Mouse (Mus musculus) lung, embryonic 15.5 days (tissue): ENCODE results near the gene Prrt3. TPM values are rescaled to one million over a fixed set of nuclear protein-coding genes. Genes with fewer than 3 reads are reported as not detected.

Experiments used
- ATAC-seq: fragments of 200-750 bp; cut with Nextera tagmentation; 2 replicates; pipeline ENCODE4 v1.8.0; 2017; ENCODE audit warnings: moderate number of reproducible peaks, borderline replicate concordance; ENCODE audit not compliant: low FRiP score, low TSS enrichment; ENCODE audit errors: extremely low read depth
- H3K27ac ChIP-seq: fragments of 300-500 bp; sonication (generic); 2 replicates; pipeline ENCODE4 v1.5.1; 2015; ENCODE audit warnings: moderate library complexity, mild to moderate bottlenecking, inconsistent platforms
- H3K27me3 ChIP-seq: fragments of 300-500 bp; sonication (generic); 2 replicates; pipeline ENCODE4 v1.6.1; 2015; ENCODE audit warnings: inconsistent platforms
- H3K36me3 ChIP-seq: fragments of 300-500 bp; sonication (generic); 2 replicates; pipeline ENCODE4 v1.6.1; 2015; ENCODE audit warnings: inconsistent platforms
- H3K4me1 ChIP-seq: fragments of 300-500 bp; sonication (generic); 2 replicates; pipeline ENCODE4 v1.6.1; 2015; ENCODE audit warnings: inconsistent platforms
- H3K4me2 ChIP-seq: fragments of 300-500 bp; sonication (generic); 2 replicates; pipeline ENCODE4 v1.6.1; 2015; ENCODE audit warnings: inconsistent platforms, mild to moderate bottlenecking, moderate library complexity
- H3K4me3 ChIP-seq: fragments of 300-500 bp; sonication (generic); 2 replicates; pipeline ENCODE4 v1.5.1; 2015; ENCODE audit warnings: mild to moderate bottlenecking, inconsistent platforms
- H3K9ac ChIP-seq: fragments of 300-500 bp; sonication (generic); 2 replicates; pipeline ENCODE4 v1.6.1; 2015; ENCODE audit warnings: inconsistent platforms
- H3K9me3 ChIP-seq: fragments of 300-500 bp; sonication (generic); 2 replicates; pipeline ENCODE4 v1.6.1; 2016; ENCODE audit warnings: inconsistent platforms
- WGBS: fragments of 180-500 bp; shearing (Covaris S2); methylation state at CpG from one replicate; pipeline ENCODE4 v1.1.7; 2015; 5-methylcytosine and 5-hydroxymethylcytosine counted together
- polyA plus RNA-seq: library from polyadenylated mRNA; unstranded; fragments of >200 nt; fragmentation: Nextera tagmentation; extraction: Ambion mirVana; gene quantifications from 2 replicates; pipeline ENCODE4 v1.2.1, GENCODE M21; 2015

Prrt3 gene
- polyA plus RNA-seq, 1 experiment from 2014 or later = 0.17 TPM

- peaks cover 26% of the 10 kb centered on the region for H3K27me3 ChIP-seq
- no peaks in the 10 kb centered on the region for H3K9me3 ChIP-seq
- H3K36me3 ChIP-seq = no peaks in the 10 kb centered on the region
- H3K4me3 ChIP-seq = peak overlapping the region; percentile 57
- H3K4me1 ChIP-seq = peaks cover 28% of the 10 kb centered on the region
- peak overlapping the region; percentile 89 for H3K27ac ChIP-seq
- peak; percentile 28; the same call in 1 of the 2 replicates for ATAC-seq
- WGBS = 8% methylated on average over 10 of the region's 10 CpGs
- H3K9ac ChIP-seq = peak overlapping the region; percentile 54
- H3K4me2 ChIP-seq = peak overlapping the region; percentile 82
Observed at GRCm38 (mm10) chr6:113483729-113484128, 18.0 kb downstream of the Prrt3 start.

GRCm38 (mm10) chr6:113483100-113483615 is 18.6 kb downstream of the Prrt3 start, which contains the start of gene Creld1:
Creld1 (plus strand) TSS chr6:113483297.
- 0% methylated on average over 26 of the region's 26 CpGs for WGBS
- H3K27me3 ChIP-seq = peaks cover 26% of the 10 kb centered on the region
- peak within 1 kb of the TSS; percentile 54 for H3K9ac ChIP-seq
- peak; percentile 92 for ATAC-seq
- peak within 1 kb of the TSS; percentile 82 for H3K4me2 ChIP-seq
- H3K27ac ChIP-seq = peak within 1 kb of the TSS; percentile 89
- H3K4me1 ChIP-seq = peaks cover 25% of the 10 kb centered on the region
- no peaks in the 10 kb centered on the region for H3K9me3 ChIP-seq
- H3K4me3 ChIP-seq = peak within 1 kb of the TSS; percentile 57
- no peaks in the 10 kb centered on the region for H3K36me3 ChIP-seq

GRCm38 (mm10) chr6:113482477-113483099 is 19.1 kb downstream of the Prrt3 start:
- WGBS = 2% methylated on average over 65 of the region's 65 CpGs
- peak; percentile 12 for ATAC-seq
- no peaks in the 10 kb centered on the region for H3K36me3 ChIP-seq
- peak overlapping the region; percentile 89 for H3K27ac ChIP-seq
- peaks cover 26% of the 10 kb centered on the region for H3K27me3 ChIP-seq
- peaks cover 19% of the 10 kb centered on the region for H3K4me1 ChIP-seq
- peak overlapping the region; percentile 82 for H3K4me2 ChIP-seq
- H3K4me3 ChIP-seq = peak overlapping the region; percentile 57
- peak overlapping the region; percentile 51 for H3K9ac ChIP-seq
- no peaks in the 10 kb centered on the region for H3K9me3 ChIP-seq

- no peak overlapping the region for H3K27ac ChIP-seq
- no peak for ATAC-seq
- peaks cover 26% of the 10 kb centered on the region for H3K27me3 ChIP-seq
- H3K4me2 ChIP-seq = no peak overlapping the region; the same call in 1 of the 2 replicates
- H3K9ac ChIP-seq = no peak overlapping the region
- 51% methylated on average over 18 of the region's 18 CpGs for WGBS
- no peaks in the 10 kb centered on the region for H3K9me3 ChIP-seq
- H3K4me1 ChIP-seq = peaks cover 14% of the 10 kb centered on the region
- no peak overlapping the region for H3K4me3 ChIP-seq
- no peaks in the 10 kb centered on the region for H3K36me3 ChIP-seq
Observed at GRCm38 (mm10) chr6:113480555-113481373, 21.0 kb downstream of the Prrt3 start.

- no peak for ATAC-seq
- no peak overlapping the region for H3K4me2 ChIP-seq
- H3K27ac ChIP-seq = no peak overlapping the region
- no peak overlapping the region for H3K4me3 ChIP-seq
- no peaks in the 10 kb centered on the region for H3K36me3 ChIP-seq
- H3K9ac ChIP-seq = no peak overlapping the region
- 74% methylated on average over 10 of the region's 10 CpGs for WGBS
- H3K27me3 ChIP-seq = peaks cover 26% of the 10 kb centered on the region
- H3K4me1 ChIP-seq = peaks cover 13% of the 10 kb centered on the region
- H3K9me3 ChIP-seq = no peaks in the 10 kb centered on the region
Observed at GRCm38 (mm10) chr6:113478906-113479305, 22.8 kb downstream of the Prrt3 start.

GRCm38 (mm10) chr6:113477353-113477752 is 24.4 kb downstream of the Prrt3 start:
- Histone ChIP-seq H3K36me3 (no peaks in the 10 kb centered on the region), H3K27ac (no peak overlapping the region), H3K9ac (no peak overlapping the region), H3K4me2 (no peak overlapping the region), H3K27me3 (peaks cover 19% of the 10 kb centered on the region), H3K9me3 (no peaks in the 10 kb centered on the region), H3K4me3 (no peak overlapping the region), H3K4me1 (peaks cover 3% of the 10 kb centered on the region; the same call in 1 of the 2 replicates)
- 21% methylated on average over 7 of the region's 7 CpGs for WGBS
- no peak for ATAC-seq

- no peak overlapping the region for H3K4me2 ChIP-seq
- no peaks in the 10 kb centered on the region for H3K36me3 ChIP-seq
- WGBS = 82% methylated on average over 6 of the region's 6 CpGs
- no peak overlapping the region for H3K27ac ChIP-seq
- ATAC-seq = no peak
- H3K9me3 ChIP-seq = no peaks in the 10 kb centered on the region
- peaks cover 12% of the 10 kb centered on the region for H3K27me3 ChIP-seq
- H3K9ac ChIP-seq = no peak overlapping the region
- H3K4me1 ChIP-seq = peaks cover 27% of the 10 kb centered on the region
- no peak overlapping the region for H3K4me3 ChIP-seq
Observed at GRCm38 (mm10) chr6:113473715-113474114, 28.0 kb downstream of the Prrt3 start.

- Histone ChIP-seq H3K4me1 (peaks cover 27% of the 10 kb centered on the region), H3K9me3 (no peaks in the 10 kb centered on the region), H3K36me3 (no peaks in the 10 kb centered on the region), H3K27ac (no peak overlapping the region), H3K4me2 (no peak overlapping the region), H3K27me3 (peaks cover 12% of the 10 kb centered on the region), H3K4me3 (no peak overlapping the region), H3K9ac (no peak overlapping the region)
- 55% methylated on average over 2 of the region's 2 CpGs for WGBS
- no peak for ATAC-seq
Observed at GRCm38 (mm10) chr6:113473246-113473645, 28.5 kb downstream of the Prrt3 start.

GRCm38 (mm10) chr6:113472061-113472460 is 29.7 kb downstream of the Prrt3 start:
- H3K4me1 ChIP-seq = peaks cover 27% of the 10 kb centered on the region
- peak overlapping the region; percentile 44; the same call in 1 of the 2 replicates for H3K9ac ChIP-seq
- peak overlapping the region; percentile 66 for H3K4me2 ChIP-seq
- peak overlapping the region; percentile 68 for H3K27ac ChIP-seq
- H3K9me3 ChIP-seq = no peaks in the 10 kb centered on the region
- peaks cover 12% of the 10 kb centered on the region for H3K27me3 ChIP-seq
- H3K4me3 ChIP-seq = peak overlapping the region; percentile 37; the same call in 1 of the 2 replicates
- no peaks in the 10 kb centered on the region for H3K36me3 ChIP-seq
- WGBS = 56% methylated on average over 10 of the region's 10 CpGs
- ATAC-seq = no peak

GRCm38 (mm10) chr6:113471297-113471936 is 30.3 kb downstream of the Prrt3 start, which contains the start of gene Il17rc:
Il17rc (plus strand) TSS chr6:113471427.
- peak; percentile 60; the same call in 1 of the 2 replicates for ATAC-seq
- H3K36me3 ChIP-seq = no peaks in the 10 kb centered on the region
- WGBS = 21% methylated on average over 12 of the region's 12 CpGs

GRCm38 (mm10) chr6:113469432-113469831 is 32.3 kb downstream of the Prrt3 start:
- H3K27ac ChIP-seq = no peak overlapping the region

More at GRCm38 (mm10) chr6:113471297-113471936, 30.3 kb downstream of the Prrt3 start, which contains the start of gene Il17rc:
- peak within 1 kb of the TSS; percentile 66 for H3K4me2 ChIP-seq
- H3K27ac ChIP-seq = peak within 1 kb of the TSS; percentile 68
- H3K9me3 ChIP-seq = no peaks in the 10 kb centered on the region
- peak within 1 kb of the TSS; percentile 37 for H3K4me3 ChIP-seq
- H3K27me3 ChIP-seq = peaks cover 12% of the 10 kb centered on the region
- H3K4me1 ChIP-seq = peaks cover 27% of the 10 kb centered on the region
- peak within 1 kb of the TSS; percentile 44 for H3K9ac ChIP-seq

More at GRCm38 (mm10) chr6:113469432-113469831, 32.3 kb downstream of the Prrt3 start:
- ATAC-seq = peak; percentile 25; the same call in 1 of the 2 replicates
- peak overlapping the region; percentile 39 for H3K4me3 ChIP-seq
- H3K9ac ChIP-seq = peak overlapping the region; percentile 17; the same call in 1 of the 2 replicates
- no peaks in the 10 kb centered on the region for H3K9me3 ChIP-seq
- H3K4me2 ChIP-seq = peak overlapping the region; percentile 84
- H3K4me1 ChIP-seq = peaks cover 27% of the 10 kb centered on the region
- WGBS = 1% methylated on average over 31 of the region's 31 CpGs
- H3K27me3 ChIP-seq = peaks cover 12% of the 10 kb centered on the region
- H3K36me3 ChIP-seq = no peaks in the 10 kb centered on the region
